Mouse (Mus musculus) megakaryocyte-erythroid progenitor cell, adult 5-6 weeks (primary cell): ENCODE data around the gene Bcl10. TPM values are rescaled to one million over a fixed set of nuclear protein-coding genes. Genes with fewer than 3 reads are reported as not detected.

Experiments used
- total RNA-seq, 2 experiments: library from RNA; stranded (forward) in 1 of 2; stranded (reverse) in 1 of 2; fragments of 200-1000, 215-1000 nt in 1 of 2; fragments of >200 nt in 1 of 2; fragmentation: Nextera tagmentation in 1 of 2; gene quantifications; 2 replicates each; pipeline ENCODE4 v1.2.3; 2014 to 2017

Gene Bcl10
- total RNA-seq, 2 experiments from 2014 or later: 9.4 to 20.4 TPM

Other genes starting within 250 kb of the Bcl10 start
- not detected in 2 replicates for gene Ddah1, start 164.1 kb upstream of the Bcl10 start, total RNA-seq (2014; fragmentation: Nextera tagmentation)
- gene Ddah1, start 164.1 kb upstream of the Bcl10 start, total RNA-seq (2017): 0.33 and 0.99 TPM in 2 replicates
- gene 2410004B18Rik, start 15.2 kb downstream of the Bcl10 start, total RNA-seq (2014; fragmentation: Nextera tagmentation): 17.4 and 20.3 TPM in 2 replicates
- 19.4 and 27.4 TPM in 2 replicates for gene 2410004B18Rik, start 15.2 kb downstream of the Bcl10 start, total RNA-seq (2017)
- gene Syde2, start 65.1 kb downstream of the Bcl10 start, total RNA-seq (2014; fragmentation: Nextera tagmentation): 6.9 and 13.4 TPM in 2 replicates
- 12.9 and 15.0 TPM in 2 replicates for gene Syde2, start 65.1 kb downstream of the Bcl10 start, total RNA-seq (2017)
- not detected in 2 replicates for gene Wdr63, start 185.3 kb downstream of the Bcl10 start, total RNA-seq (2014; fragmentation: Nextera tagmentation)
- not detected in 2 replicates for gene Wdr63, start 185.3 kb downstream of the Bcl10 start, total RNA-seq (2017)
- 0.09 and 0.30 TPM in 2 replicates for gene Mcoln3, start 194.6 kb downstream of the Bcl10 start, total RNA-seq (2014; fragmentation: Nextera tagmentation)
- gene Mcoln3, start 194.6 kb downstream of the Bcl10 start, total RNA-seq (2017): 0.38 TPM in 1 of 2 replicates, not detected in the other
- gene Mcoln2, start 227.0 kb downstream of the Bcl10 start, total RNA-seq (2014; fragmentation: Nextera tagmentation): 0.09 and 1.5 TPM in 2 replicates
- 0.99 and 3.8 TPM in 2 replicates for gene Mcoln2, start 227.0 kb downstream of the Bcl10 start, total RNA-seq (2017)